Mouse (Mus musculus): ENCODE measurements around the gene Socs4. TPM values are rescaled to one million over a fixed set of nuclear protein-coding genes. Genes with fewer than 3 reads are reported as not detected.

Gene Socs4
- polyA plus RNA-seq, 1 experiment from 2014 or later, result 6.0 TPM

GRCm38 (mm10) chr14:47276036-47276603 is 611 bp upstream of the Socs4 start:
- Histone ChIP-seq H3K4me1 (ENCODE audit: control insufficient read depth, insufficient read depth, low read length) (peaks cover 8% of the 10 kb centered on the region), H3K27me3 (ENCODE audit: control insufficient read depth, insufficient read depth, low read length) (no peaks in the 10 kb centered on the region), H3K4me2 (replicated peaks; ENCODE audit: low read depth, low read length) (peak overlapping the region; percentile 71), H3K9ac (replicated peaks; ENCODE audit: low read depth, low read length) (peak overlapping the region; percentile 88), H3K9me3 (ENCODE audit: control insufficient read depth, low read depth, low read length) (no peaks in the 10 kb centered on the region), H3K27ac (ENCODE audit: low read length) (peak overlapping the region; percentile 93), H3K4me3 (ENCODE audit: low read depth, low read length) (peak overlapping the region; percentile 58), H3K36me3 (ENCODE audit: control insufficient read depth, insufficient read depth, low read length) (peaks cover 12% of the 10 kb centered on the region)
- ATAC-seq (ENCODE audit: insufficient number of reproducible peaks, insufficient read depth, low FRiP score, low read depth), result no peak; the same call in 1 of the 2 replicates
- 1% methylated on average over 22 of the region's 22 CpGs for WGBS

GRCm38 (mm10) chr14:47279058-47279457 is 2.3 kb downstream of the Socs4 start:
- Histone ChIP-seq H3K27me3 (ENCODE audit: control insufficient read depth, insufficient read depth, low read length) (no peaks in the 10 kb centered on the region), H3K27ac (ENCODE audit: low read length) (no peak overlapping the region), H3K36me3 (ENCODE audit: control insufficient read depth, insufficient read depth, low read length) (no peaks in the 10 kb centered on the region; the same call in 1 of the 2 replicates), H3K9me3 (ENCODE audit: control insufficient read depth, low read depth, low read length) (no peaks in the 10 kb centered on the region), H3K9ac (replicated peaks; ENCODE audit: low read depth, low read length) (no peak overlapping the region), H3K4me1 (ENCODE audit: control insufficient read depth, insufficient read depth, low read length) (peaks cover 14% of the 10 kb centered on the region), H3K4me3 (ENCODE audit: low read depth, low read length) (no peak overlapping the region), H3K4me2 (replicated peaks; ENCODE audit: low read depth, low read length) (no peak overlapping the region)
- ATAC-seq (ENCODE audit: insufficient number of reproducible peaks, insufficient read depth, low FRiP score, low read depth), result no peak
- whole genome bisulfite sequencing, result 76% methylated on average over 2 of the region's 2 CpGs

- 90% methylated on average over 4 of the region's 4 CpGs for WGBS
- Histone ChIP-seq H3K4me2 (replicated peaks; ENCODE audit: low read depth, low read length) (no peak overlapping the region), H3K9me3 (ENCODE audit: control insufficient read depth, low read depth, low read length) (no peaks in the 10 kb centered on the region), H3K9ac (replicated peaks; ENCODE audit: low read depth, low read length) (no peak overlapping the region), H3K4me3 (ENCODE audit: low read depth, low read length) (no peak overlapping the region), H3K27ac (ENCODE audit: low read length) (no peak overlapping the region), H3K4me1 (ENCODE audit: control insufficient read depth, insufficient read depth, low read length) (peaks cover 9% of the 10 kb centered on the region), H3K36me3 (ENCODE audit: control insufficient read depth, insufficient read depth, low read length) (no peaks in the 10 kb centered on the region; the same call in 1 of the 2 replicates), H3K27me3 (ENCODE audit: control insufficient read depth, insufficient read depth, low read length) (no peaks in the 10 kb centered on the region)
- ATAC-seq (ENCODE audit: insufficient number of reproducible peaks, insufficient read depth, low FRiP score, low read depth), result no peak
Observed at GRCm38 (mm10) chr14:47281535-47281934, 4.8 kb downstream of the Socs4 start.

GRCm38 (mm10) chr14:47283568-47283967 is 6.8 kb downstream of the Socs4 start:
- 48% methylated on average over 7 of the region's 7 CpGs for WGBS
- ATAC-seq (ENCODE audit: insufficient number of reproducible peaks, insufficient read depth, low FRiP score, low read depth), result no peak

GRCm38 (mm10) chr14:47285271-47285670 is 8.5 kb downstream of the Socs4 start:
- no peak overlapping the region for H3K4me2 ChIP-seq (replicated peaks; ENCODE audit: low read depth, low read length)
- no peak overlapping the region for H3K4me3 ChIP-seq (ENCODE audit: low read depth, low read length)
- peaks cover 6% of the 10 kb centered on the region; the same call in 1 of the 2 replicates for H3K4me1 ChIP-seq (ENCODE audit: control insufficient read depth, insufficient read depth, low read length)
- H3K36me3 ChIP-seq (ENCODE audit: control insufficient read depth, insufficient read depth, low read length), result no peaks in the 10 kb centered on the region; the same call in 1 of the 2 replicates
- H3K27ac ChIP-seq (ENCODE audit: low read length), result no peak overlapping the region
- H3K27me3 ChIP-seq (ENCODE audit: control insufficient read depth, insufficient read depth, low read length), result no peaks in the 10 kb centered on the region
- no peak overlapping the region for H3K9ac ChIP-seq (replicated peaks; ENCODE audit: low read depth, low read length)
- H3K9me3 ChIP-seq (ENCODE audit: control insufficient read depth, low read depth, low read length), result no peaks in the 10 kb centered on the region
- ATAC-seq (ENCODE audit: insufficient number of reproducible peaks, insufficient read depth, low FRiP score, low read depth), result no peak
- 95% methylated on average over 2 of the region's 2 CpGs for WGBS

More at GRCm38 (mm10) chr14:47283568-47283967, 6.8 kb downstream of the Socs4 start:
- Histone ChIP-seq H3K27me3 (ENCODE audit: control insufficient read depth, insufficient read depth, low read length) (no peaks in the 10 kb centered on the region), H3K4me2 (replicated peaks; ENCODE audit: low read depth, low read length) (no peak overlapping the region), H3K36me3 (ENCODE audit: control insufficient read depth, insufficient read depth, low read length) (no peaks in the 10 kb centered on the region; the same call in 1 of the 2 replicates), H3K9me3 (ENCODE audit: control insufficient read depth, low read depth, low read length) (no peaks in the 10 kb centered on the region), H3K4me3 (ENCODE audit: low read depth, low read length) (no peak overlapping the region), H3K9ac (replicated peaks; ENCODE audit: low read depth, low read length) (no peak overlapping the region), H3K4me1 (ENCODE audit: control insufficient read depth, insufficient read depth, low read length) (peaks cover 6% of the 10 kb centered on the region; the same call in 1 of the 2 replicates), H3K27ac (ENCODE audit: low read length) (no peak overlapping the region)

GRCm38 (mm10) chr14:47286215-47286614 is 9.5 kb downstream of the Socs4 start:
- H3K4me3 ChIP-seq (ENCODE audit: low read depth, low read length), result no peak overlapping the region
- peaks cover 6% of the 10 kb centered on the region; the same call in 1 of the 2 replicates for H3K4me1 ChIP-seq (ENCODE audit: control insufficient read depth, insufficient read depth, low read length)
- H3K27me3 ChIP-seq (ENCODE audit: control insufficient read depth, insufficient read depth, low read length), result no peaks in the 10 kb centered on the region
- no peak overlapping the region for H3K27ac ChIP-seq (ENCODE audit: low read length)
- no peaks in the 10 kb centered on the region for H3K9me3 ChIP-seq (ENCODE audit: control insufficient read depth, low read depth, low read length)
- no peak overlapping the region for H3K4me2 ChIP-seq (replicated peaks; ENCODE audit: low read depth, low read length)
- H3K36me3 ChIP-seq (ENCODE audit: control insufficient read depth, insufficient read depth, low read length), result no peaks in the 10 kb centered on the region; the same call in 1 of the 2 replicates
- WGBS, result 77% methylated on average over 1 of the region's 1 CpGs
- no peak for ATAC-seq (ENCODE audit: insufficient number of reproducible peaks, insufficient read depth, low FRiP score, low read depth)
- H3K9ac ChIP-seq (replicated peaks; ENCODE audit: low read depth, low read length), result no peak overlapping the region

- Histone ChIP-seq H3K4me2 (replicated peaks; ENCODE audit: low read depth, low read length) (no peak overlapping the region), H3K27ac (ENCODE audit: low read length) (no peak overlapping the region), H3K27me3 (ENCODE audit: control insufficient read depth, insufficient read depth, low read length) (no peaks in the 10 kb centered on the region), H3K9me3 (ENCODE audit: control insufficient read depth, low read depth, low read length) (no peaks in the 10 kb centered on the region), H3K4me1 (ENCODE audit: control insufficient read depth, insufficient read depth, low read length) (peaks cover 6% of the 10 kb centered on the region; the same call in 1 of the 2 replicates), H3K9ac (replicated peaks; ENCODE audit: low read depth, low read length) (no peak overlapping the region), H3K36me3 (ENCODE audit: control insufficient read depth, insufficient read depth, low read length) (no peaks in the 10 kb centered on the region; the same call in 1 of the 2 replicates), H3K4me3 (ENCODE audit: low read depth, low read length) (no peak overlapping the region)
- 81% methylated on average over 4 of the region's 5 CpGs for WGBS
- no peak for ATAC-seq (ENCODE audit: insufficient number of reproducible peaks, insufficient read depth, low FRiP score, low read depth)
Observed at GRCm38 (mm10) chr14:47287021-47287420, 10.3 kb downstream of the Socs4 start.

GRCm38 (mm10) chr14:47291772-47292171 is 15.0 kb downstream of the Socs4 start:
- Histone ChIP-seq H3K4me3 (ENCODE audit: low read depth, low read length) (no peak overlapping the region), H3K27ac (ENCODE audit: low read length) (no peak overlapping the region), H3K4me1 (ENCODE audit: control insufficient read depth, insufficient read depth, low read length) (no peaks in the 10 kb centered on the region), H3K9ac (replicated peaks; ENCODE audit: low read depth, low read length) (no peak overlapping the region), H3K36me3 (ENCODE audit: control insufficient read depth, insufficient read depth, low read length) (no peaks in the 10 kb centered on the region; the same call in 1 of the 2 replicates), H3K27me3 (ENCODE audit: control insufficient read depth, insufficient read depth, low read length) (no peaks in the 10 kb centered on the region), H3K9me3 (ENCODE audit: control insufficient read depth, low read depth, low read length) (no peaks in the 10 kb centered on the region), H3K4me2 (replicated peaks; ENCODE audit: low read depth, low read length) (no peak overlapping the region)
- WGBS, result 83% methylated on average over 1 of the region's 1 CpGs
- ATAC-seq (ENCODE audit: insufficient number of reproducible peaks, insufficient read depth, low FRiP score, low read depth), result no peak

All from stomach, embryonic 14.5 days (tissue).